Mouse (Mus musculus): ENCODE measurements around the gene Lcn12.

The Lcn12 gene

DNA sequence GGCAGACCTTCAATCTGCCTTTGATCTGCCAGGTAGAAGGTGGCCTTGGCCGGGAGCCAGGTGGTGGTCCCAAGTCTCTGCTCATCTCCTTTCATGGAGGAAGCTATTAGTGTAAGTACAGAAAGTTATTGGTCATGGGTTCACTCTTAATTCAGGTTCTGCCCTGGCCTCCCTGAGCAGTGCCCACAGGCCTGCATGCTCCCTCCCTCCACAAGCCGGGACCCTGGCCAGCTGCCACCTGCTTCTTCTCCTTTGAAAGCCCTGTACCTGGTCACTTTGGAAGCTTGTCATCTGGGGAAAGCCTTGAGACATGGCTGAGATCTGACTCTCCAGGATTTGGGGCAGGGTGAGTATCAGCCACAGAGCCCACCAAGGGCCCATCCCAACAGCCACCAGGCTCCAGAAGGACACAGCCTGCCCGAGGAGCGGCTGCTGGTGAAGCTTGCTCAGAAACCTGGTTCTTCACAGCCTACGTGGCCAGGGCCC, at the start of gene Lcn12:
Lcn12 (minus strand) TSS at position 436 of the 486 bp plus-strand sequence.
- no peak for DNase-seq (ENCODE audit: low read depth, low spot score)

DNA sequence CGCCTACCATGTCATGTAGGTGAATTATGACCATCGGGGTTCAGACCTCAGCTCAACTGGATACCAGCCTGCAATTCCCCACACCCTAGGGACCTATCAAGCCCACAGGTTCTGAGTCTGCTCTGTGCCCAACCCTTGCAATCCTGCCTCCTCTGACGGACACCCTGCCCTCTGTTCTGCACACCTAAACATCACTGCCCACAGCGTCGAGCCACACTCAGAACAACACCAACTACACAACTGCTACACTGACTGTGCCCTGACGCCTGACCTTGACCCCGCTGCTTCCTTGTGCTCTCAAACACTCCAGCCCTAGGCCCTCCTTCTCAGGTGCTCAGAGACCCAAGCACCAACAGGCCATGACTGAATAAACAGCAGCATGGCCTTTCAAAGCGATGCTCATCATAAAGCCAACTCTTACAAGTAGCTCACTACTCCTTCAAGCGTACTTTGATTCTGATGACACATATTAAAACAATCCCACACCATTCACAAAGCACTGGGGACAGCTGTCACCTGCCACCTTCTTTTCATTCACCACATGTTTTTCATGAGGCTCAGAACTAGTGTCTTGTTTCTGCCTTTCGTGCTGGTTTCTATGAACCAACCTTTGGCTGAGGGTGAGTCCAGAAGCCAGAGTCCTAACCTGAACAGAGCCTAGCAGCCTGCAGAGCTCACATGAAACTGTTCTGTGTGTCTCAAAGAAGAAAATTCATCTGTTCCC, 48.1 kb upstream of the Lcn12 start:
- DNase-seq (ENCODE audit: low read depth, low spot score) = no peak

DNA sequence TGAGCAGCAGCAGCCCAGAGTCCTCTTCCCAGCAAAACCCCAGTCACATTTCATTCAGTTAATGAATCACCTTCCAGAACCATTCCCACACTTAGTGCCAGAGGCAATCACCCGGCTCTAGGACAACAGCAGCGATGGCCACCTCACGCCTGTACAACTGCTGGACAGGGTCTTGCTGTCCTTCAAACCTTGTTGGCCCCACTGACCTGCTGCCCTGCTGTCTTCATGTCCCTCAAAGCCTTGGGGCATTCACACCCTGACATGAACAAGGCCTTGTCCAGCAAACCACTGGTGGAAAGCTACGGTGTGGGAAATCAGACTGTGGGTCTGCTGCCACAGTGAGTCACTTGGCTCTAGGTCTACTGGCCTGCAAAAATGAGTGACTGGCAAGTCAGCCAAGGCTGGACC, 46.8 kb upstream of the Lcn12 start:
- no peak for DNase-seq (ENCODE audit: low read depth, low spot score)

DNA sequence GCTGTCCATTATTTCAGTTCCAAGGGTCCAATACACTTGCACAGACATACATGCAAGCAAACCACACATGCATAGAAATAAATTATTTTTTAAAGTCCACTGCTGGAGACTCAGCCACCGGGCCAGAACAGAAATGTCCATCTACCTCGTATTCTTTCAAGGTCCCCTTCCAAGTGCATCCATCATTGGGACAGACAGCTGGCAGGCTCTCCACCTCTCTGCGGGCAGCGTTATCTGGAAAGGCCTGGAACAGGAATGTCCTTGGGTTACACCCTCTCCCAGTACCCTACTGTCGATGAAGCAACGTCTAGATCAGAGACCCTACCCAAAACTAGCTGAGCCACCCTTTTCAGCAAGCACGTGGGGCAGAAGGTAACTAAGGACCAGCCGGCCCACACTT, 42.8 kb upstream of the Lcn12 start:
- no peak for DNase-seq (ENCODE audit: low read depth, low spot score)

DNA sequence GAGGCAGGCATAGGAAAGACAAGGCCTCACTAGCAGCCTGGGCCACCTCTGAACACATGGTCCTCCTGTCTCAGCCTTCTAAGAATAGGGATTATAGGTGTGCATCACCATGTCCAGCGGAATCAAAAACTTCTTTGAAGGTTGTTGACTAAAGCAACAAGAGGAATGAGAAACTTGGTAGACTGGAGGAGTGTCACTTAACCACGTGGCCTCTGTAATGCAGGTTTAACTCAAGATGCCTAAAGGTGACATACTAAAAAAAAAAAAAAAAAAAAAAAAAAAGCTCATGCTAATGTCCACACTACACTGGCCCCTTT, 41.1 kb upstream of the Lcn12 start:
- no peak for DNase-seq (ENCODE audit: low read depth, low spot score)

DNA sequence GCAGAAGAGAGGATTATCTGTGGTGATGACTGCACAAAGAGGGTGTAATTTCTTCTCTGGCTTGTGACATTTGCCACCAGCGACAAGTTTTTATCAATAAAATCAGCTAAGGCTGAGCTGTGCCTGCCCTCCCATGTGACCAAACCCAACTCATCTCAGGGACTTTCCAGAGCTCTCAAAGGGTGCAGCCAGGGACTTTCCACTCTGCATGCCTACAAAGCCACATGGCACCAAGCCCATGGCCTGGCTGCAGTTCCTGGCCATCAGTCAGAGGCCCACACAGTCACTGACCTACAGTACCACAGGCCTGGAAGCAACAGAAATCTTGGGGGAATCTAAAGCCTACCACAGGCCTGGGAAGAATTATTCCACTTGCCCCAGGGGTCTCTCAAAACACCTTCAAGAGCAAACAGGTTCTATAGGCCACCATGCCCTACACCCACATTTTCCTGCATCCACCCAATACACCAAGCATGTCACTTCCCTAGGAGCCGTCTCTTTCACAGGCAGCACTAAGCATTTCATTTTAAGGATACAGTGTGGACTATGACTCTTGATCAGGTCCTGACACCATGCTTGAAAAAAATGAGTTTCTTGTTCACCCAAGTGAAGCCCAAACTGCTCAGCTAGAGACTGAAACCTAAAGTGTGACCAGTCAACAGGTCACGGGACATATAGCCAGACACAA, 40.6 kb upstream of the Lcn12 start:
- no peak for DNase-seq (ENCODE audit: low read depth, low spot score)

DNA sequence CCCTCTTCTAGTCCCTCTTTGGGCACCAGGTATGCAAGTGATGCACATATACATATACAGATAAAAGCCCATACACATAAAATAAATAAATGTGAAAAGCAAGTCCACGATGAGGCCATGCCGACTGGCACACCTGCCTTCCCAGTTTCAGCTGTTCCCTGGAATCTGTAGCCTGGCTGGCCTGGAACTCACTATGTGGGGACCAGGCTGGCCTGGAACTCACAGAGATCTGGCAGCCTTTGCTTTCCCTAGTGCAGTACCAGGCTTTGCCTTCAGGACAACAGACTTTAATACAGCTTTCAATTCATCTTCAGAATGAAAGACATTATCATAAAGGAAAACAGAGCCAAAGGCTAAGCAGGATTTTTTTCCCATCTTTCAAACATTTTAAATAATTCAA, 40.0 kb upstream of the Lcn12 start:
- DNase-seq (ENCODE audit: low read depth, low spot score) = no peak

DNA sequence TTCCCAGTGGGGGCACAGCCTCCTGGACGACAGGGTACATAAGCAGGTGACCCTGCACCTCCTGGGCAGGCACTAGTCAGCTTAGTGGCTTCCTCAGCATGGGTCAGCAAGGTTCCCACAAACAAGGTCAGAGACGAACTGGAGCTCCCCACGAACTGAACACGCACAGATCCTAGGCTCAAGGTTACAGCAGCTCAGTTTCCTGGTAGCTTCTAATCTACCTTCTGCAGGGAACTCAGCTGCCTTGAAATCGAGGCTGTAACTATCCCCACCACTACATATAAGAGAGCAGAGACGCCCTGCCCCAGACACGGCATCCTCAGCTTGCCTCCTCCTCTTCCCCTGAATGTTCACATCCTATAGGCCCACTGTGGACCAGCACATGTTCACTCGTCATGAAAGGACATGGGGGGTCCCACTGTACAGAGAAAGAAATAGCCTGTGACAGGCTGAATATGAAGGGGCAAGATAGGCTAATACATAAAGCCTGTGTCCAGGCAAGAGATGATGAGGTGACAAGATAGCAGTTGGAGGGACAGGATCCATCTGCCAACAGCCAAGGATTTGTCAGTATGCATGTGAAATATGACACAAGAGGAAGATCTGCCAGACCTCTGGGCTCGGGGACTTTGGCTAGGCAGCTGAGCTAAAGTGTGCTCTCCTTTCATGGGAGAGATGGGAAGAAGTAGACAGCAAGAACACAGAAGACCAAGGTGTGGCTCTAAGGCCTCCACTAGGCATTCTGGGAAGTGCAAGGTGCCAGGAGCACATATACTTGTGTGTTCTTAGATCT, 33.0 kb upstream of the Lcn12 start:
- DNase-seq (ENCODE audit: low read depth, low spot score) = no peak

DNA sequence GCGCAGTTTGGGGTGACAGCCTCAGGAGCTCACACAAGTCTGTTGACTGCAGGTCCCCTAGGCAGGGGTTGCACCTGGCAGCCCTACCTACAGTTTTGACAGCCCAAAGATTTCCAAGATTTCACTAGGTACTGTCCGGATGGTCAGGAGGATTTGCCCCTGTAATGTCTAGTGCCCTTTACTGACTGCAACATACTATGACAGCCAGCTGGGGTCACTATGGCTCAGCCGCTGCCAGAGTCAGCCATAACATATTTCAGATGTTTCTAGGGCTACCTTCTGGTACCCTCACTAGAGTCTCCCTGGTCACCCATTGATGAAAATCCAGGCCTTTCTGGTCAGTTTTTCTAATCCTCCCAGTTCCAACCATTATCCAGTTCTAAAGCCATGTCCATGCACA, 16.2 kb upstream of the Lcn12 start:
- DNase-seq (ENCODE audit: low read depth, low spot score) = no peak

DNA sequence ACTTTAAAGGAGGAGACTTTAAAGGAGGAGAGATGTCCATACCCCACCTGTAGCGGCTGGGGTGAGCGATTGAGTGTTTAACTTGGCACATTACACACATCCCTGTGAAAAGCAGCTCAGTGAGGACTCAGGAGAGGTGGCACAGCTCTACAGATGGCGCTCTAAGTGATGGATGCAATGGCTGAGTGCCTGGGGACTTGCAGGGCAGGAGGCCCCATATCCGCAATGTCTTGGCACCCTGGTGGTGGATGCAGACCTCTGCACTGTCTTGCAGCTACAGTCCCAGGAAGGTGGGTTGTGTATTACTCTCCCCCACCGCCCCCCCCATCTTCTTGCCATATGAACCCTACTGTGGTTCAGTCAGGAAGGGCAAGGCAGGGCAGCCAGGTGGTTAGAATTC, 13.3 kb upstream of the Lcn12 start:
- peak; percentile 15 for DNase-seq (ENCODE audit: low read depth, low spot score)

DNA sequence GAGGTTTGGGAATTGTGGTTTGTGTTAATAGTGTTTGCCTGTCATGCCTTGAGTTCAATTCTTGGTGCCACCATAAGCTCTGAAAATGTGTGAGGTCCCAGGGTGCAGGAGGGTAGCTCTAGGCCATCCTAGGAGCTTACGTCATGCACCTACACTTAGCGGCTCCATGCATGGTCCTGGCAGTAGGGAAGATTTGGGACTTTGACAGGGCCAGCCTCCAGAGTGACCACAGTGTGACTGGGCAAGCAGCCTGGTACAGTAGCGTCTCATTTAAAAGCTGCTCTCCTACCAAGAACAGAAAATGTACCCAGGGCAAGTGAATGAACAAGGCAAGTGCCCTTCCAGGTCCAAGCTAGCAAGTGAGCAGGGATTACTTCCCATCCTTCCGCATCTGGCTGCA, 12.1 kb upstream of the Lcn12 start:
- DNase-seq (ENCODE audit: low read depth, low spot score) = no peak

DNA sequence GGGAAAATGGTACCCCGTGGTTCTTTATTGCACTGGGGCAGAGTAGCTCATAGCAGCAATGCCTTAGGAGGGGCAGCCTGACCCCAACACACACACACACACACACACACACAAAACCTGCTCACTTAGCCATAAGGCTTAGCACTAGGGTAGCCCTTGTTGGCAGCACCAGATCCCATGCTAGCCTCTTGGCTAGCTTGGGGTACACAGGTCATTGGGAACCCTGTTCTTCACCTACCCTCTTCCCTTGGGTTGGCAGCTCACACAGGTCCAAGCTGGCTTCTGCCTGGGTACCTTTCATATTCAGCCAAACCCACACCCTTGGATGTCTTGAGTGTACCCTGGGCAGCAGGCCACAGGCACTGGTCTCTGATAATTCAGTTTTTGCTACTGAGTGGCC, 11.3 kb upstream of the Lcn12 start:
- DNase-seq (ENCODE audit: low read depth, low spot score) = no peak

DNA sequence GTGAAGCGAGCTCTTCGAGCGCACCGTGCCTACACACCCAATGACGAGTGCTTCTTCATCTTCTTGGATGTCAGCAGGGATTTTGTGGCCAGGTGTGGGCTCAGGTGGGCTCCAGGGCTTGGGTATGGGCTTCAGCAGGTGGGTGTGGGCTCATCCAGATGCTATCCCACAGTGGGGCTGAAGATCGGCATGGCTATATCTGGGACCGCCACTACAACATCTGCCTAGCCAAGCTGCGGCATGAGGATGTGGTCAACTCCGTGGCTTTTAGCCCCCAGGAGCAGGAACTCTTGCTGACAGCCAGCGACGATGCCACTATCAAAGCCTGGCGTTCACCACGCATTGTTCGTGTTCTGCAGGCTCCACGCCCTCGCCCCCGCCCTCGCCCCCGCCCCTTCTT, 10.8 kb upstream of the Lcn12 start:
- no peak for DNase-seq (ENCODE audit: low read depth, low spot score)

DNA sequence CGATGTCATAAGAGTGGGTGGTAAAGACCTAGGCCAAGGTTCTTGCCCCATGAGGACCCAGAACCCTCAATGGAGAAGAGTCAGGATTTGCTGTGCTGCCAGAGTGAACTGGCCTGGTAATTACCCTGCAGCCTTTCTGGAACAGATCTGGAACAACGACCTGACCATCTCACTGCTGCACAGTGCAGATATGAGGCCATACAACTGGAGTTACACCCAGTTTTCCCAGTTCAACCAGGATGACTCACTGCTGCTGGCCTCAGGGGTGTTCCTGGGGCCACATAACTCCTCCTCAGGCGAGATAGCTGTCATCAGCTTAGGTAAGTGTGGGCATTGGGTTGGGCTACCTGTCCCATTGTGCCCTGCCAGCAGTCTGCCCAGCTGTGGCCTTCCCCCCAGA, 9.0 kb upstream of the Lcn12 start:
- DNase-seq (ENCODE audit: low read depth, low spot score) = no peak

DNA sequence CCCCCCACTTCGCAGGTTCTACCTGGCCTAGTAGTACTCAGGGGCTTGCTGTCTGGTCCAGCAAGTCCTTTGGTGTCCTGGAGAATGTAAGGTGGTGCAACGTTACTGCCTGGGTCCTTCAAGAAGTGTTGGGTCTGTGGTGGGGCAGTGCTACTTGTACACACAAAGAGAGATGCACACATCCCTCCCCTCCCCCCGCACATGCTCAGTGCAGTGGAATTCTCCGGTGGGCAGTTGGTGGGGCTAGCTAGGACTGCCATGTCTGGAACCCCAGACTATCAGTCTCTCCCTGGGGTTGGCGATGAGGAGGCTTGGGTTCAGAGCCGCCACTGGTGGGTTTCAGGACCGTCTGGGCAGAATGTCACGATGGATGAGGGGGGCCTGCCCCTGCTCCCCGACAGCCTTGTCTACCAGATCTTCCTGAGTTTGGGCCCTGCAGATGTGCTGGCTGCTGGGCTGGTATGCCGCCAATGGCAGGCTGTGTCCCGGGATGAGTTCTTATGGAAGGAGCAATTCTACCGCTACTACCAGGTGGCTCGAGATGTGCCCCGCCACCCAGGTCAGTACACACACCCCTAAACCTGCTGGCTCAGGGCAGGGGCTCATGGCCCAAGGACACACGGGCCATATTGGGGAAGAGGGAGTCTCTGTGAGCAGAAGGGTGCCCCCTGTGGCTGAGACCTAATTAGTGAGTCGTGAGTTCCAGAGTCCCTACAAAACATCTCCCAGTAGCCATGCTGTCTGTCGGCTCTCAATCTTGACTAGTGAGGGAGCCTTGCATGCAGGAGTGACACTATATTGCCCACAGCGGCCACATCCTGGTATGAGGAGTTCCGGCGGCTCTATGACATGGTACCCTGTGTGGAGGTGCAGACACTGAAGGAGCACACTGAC, 8.1 kb upstream of the Lcn12 start, which contains the start of gene C8g:
C8g (minus strand) TSS at position 127 of the 894 bp plus-strand sequence.
- DNase-seq (ENCODE audit: low read depth, low spot score) = peak; percentile 22

DNA sequence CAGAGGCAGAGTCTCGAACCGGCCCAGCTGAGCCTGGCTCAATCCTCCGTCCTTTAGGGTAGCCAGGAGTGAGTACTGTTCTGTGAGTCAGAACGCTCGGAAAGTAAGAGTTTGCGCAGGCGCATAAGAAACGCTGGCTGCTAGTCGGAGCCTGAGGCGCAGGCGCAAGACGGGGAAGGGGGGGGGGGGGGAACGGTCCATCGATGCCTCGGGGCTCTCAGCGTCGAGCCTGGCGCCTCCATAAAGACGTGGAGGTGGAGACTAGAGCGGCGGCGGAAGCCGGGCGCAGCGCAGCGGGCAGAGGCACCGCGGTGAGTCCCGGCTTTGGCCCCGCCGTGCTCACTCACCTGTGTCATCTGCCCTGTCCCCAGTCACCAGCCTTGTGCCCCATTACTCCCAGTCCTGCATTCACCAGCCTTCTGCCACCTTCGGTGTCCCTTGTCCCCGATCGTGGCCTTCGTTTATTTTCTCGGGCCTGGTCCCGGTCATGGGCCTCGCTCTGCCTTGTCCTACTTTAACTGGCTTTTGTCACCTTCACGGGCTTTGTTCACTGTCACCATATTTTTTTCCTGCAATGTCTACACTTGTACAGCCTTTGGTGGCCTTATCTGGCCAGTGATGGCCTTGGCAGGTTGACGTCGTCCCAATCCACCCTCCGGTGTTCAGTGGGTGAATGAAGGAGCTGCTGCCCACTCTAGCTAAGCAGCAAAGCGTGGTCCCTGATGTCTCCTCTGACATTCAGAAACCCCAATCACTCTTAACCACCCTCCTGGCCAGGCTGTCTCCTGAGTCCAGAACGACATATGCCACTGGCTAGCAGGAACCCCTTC, 7.1 kb upstream of the Lcn12 start, which contains the start of gene Fbxw5:
Fbxw5 (plus strand) TSS at position 175 of the 830 bp plus-strand sequence.
- DNase-seq (ENCODE audit: low read depth, low spot score) = peak; percentile 96

DNA sequence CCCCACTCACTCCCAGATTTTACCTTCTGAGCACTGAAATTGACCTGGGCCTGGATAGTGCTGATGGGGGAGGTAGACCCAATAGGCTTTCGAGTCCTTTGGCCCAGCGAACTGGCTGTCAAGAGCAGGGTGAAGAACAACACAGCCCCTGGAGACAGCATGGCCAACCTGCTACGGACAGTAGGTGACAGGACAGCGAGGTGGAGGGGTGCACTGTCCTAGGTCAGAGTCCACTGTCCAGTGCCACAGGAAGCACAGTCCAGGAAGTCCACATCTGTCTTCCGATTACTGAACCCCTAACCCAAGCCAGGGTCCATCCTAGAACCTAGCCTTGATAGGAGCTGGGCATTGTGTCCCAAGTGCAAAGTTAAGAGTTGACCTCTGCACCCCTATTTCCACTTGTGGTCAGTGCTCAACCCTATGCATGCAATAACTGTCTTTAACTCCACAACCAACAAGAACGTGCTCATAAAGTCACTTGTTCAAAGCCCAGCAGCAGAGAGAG, 6.4 kb upstream of the Lcn12 start:
- peak; percentile 10 for DNase-seq (ENCODE audit: low read depth, low spot score)

DNA sequence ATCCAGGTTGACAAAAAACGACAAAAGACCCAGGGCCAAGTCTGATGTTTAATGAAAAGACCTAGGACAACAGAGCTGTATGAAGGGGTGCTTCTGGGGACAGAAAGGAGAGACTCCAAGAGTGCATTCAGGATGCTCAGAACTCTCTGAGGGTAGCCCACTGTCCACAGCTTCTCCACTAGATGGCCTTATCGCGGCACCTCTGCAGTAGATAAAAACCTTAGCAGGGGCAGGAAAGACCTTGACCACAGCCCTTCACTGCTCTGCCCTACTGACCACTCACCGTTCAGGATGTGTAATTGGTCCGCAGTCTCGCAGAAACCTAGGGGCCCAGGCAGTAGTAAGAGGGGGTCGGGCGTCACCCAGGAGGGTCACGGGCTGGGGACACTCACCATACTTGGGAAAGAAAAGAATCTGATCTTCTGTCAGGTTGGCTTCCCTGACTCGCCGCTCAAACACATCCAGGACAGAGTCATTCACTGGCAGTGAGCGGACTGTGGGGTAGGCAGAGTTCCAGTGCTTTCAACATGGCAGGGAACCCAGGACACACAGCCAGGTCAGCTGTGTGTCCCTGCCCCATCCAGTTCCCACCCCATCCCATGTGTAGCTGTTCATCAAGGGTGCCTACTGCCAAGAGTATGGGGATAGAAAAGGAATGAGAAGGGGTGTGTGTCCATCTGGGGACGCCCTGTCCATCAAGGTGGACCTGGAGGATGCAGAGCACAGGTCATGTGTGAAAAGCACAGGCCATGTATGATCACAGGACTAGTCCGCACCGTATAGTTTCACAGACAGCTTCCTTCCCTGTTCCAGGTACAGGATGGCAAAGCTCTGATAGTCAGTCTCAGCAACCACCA, 5.1 kb upstream of the Lcn12 start:
- DNase-seq (ENCODE audit: low read depth, low spot score) = no peak

DNA sequence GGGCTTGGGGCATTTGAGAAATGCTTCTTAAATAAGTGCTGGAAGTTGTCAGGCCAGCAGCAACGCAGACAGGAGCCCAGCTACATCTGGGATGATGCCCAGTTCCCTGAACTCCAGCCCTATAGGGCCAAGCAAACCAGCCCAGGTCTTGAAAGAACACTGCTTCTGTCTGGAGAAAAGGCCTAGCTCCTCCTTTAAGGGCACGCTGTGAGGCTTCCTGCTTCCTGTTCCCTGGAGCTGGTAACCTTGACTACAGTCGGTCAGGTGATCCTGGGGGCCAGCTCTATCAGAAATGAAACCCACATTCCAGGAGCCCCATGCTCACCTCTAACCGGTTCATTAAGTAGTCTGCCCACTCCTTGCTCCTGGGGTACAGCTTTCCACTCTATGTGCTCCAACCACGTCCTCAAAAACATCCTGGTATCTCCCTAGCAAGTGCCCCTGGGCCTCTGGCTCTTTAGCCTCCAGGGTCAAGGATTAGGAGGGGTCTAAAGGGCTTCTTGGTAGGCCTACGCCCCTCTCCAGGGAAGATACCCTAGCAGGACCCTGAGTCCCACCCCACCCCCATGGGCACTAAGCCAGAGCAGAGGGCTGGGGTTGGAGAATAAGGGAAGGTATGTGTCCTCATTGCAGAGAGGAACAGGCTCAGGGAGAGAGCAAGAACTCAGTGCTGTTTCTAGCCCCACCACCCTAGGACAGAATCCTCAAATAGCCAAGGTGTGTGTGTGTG, 4.3 kb upstream of the Lcn12 start:
- no peak for DNase-seq (ENCODE audit: low read depth, low spot score)
